Mouse (Mus musculus): ENCODE results near the gene Sema4b. TPM values are rescaled to one million over a fixed set of nuclear protein-coding genes. Genes with fewer than 3 reads are reported as not detected.

Gene Sema4b
- polyA plus RNA-seq, 1 experiment, result 18.5 TPM

- no peak for TF ChIP-seq GATA1 (IDR thresholded peaks at IDR 0.05; ENCODE audit: low read length)
Measured at GRCm38 (mm10) chr7:80255981-80256380, 69.3 kb downstream of the Sema4b start.

GRCm38 (mm10) chr7:80257706-80258105, 71.1 kb downstream of the Sema4b start:
- TF ChIP-seq GATA1 (IDR thresholded peaks at IDR 0.05; ENCODE audit: low read length), result no peak

DNA sequence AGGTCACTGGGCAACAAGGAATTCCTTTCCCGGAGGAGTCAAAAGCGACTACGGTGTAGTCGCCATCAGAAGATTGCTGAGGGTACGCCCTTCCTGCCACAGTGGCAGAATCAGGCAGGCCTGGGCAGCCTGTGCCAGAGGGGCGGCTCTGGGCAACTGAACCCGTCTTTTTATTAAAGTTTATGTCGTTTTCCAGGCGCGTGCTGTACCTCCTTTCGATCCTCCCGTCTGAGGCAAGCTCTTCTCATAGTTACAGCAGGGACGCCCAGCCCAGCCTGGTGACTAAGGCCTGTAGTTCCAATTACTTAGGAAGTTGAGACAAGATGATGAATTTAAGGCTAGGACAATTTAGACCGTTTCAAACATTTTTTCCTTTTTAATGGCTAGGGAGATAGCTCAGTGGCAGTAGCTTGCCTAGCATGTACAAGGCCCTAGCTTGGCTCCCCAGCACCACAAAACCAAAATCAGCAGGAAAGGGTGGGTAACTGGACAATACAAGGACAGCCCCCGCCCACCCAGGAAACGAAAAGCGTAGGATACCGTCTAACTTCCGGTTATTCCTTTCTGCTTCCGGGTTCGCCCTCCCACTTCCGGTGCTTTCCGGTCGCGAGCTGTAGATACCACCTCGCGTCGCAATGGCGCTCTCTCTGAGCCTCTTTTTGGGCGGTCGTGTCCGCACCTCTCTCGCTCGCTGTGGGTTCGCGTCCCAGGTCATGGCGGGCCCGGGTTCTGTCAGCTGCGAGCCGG, 74.2 kb downstream of the Sema4b start, which contains the start of gene Ngrn:
Gene Ngrn (plus strand): TSS at position 591 of the 747 bp plus-strand sequence.
- no peak for TF ChIP-seq GATA1 (IDR thresholded peaks at IDR 0.05; ENCODE audit: low read length)

DNA sequence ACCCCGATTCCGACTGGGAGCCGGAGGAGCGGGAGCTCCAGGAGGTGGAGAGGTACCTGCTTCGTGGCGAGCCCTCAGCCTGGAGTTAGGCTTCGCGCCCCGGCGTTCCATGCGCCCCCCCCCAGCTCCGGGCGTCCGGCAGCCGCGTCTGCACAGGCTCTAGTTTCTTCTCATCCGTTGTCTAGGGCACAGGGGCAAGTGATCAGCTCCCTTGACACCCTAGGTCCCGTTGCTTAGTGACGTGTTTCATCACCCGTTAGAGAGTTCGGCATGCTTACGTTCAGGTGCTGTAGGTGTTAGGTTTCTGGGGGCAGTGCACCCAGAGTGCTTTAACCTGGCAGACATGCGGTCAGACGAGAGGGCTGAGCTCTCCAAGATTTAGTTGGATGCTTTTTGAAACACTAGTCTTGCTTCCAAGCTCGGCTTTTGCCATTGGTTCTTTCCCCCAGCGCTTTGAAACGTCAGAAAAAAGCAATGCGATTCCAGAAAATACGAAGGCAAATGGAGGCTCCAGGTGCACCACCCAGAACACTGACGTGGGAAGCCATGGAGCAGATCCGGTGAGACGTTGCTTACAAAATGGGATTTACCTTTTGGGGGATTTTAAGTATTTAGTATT, 74.8 kb downstream of the Sema4b start:
- no peak for TF ChIP-seq GATA1 (IDR thresholded peaks at IDR 0.05; ENCODE audit: low read length)

GRCm38 (mm10) chr7:80264606-80265005, 78.0 kb downstream of the Sema4b start:
- no peak for TF ChIP-seq GATA1 (IDR thresholded peaks at IDR 0.05; ENCODE audit: low read length)

DNA sequence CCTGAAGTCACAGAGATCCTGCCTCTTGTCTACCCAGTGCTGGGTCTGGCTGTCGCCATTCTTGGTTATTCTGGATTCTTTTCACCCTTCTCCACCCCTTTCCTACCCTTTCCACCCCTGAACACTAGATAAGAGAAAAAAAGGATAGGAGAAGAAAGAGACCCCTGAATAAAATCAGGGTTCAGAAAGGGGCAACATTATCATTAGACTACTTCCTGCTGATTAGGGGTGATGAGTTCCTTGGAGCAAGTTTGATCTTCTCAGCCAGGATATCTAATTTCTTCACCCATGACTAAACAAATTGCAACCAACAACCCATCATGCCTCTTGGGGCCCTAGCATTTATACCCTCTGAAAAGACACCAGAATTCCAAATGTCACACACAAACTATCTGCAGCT, 81.1 kb downstream of the Sema4b start:
- TF ChIP-seq GATA1 (IDR thresholded peaks at IDR 0.05; ENCODE audit: low read length), result no peak

- no peak for TF ChIP-seq GATA1 (IDR thresholded peaks at IDR 0.05; ENCODE audit: low read length)
Measured at GRCm38 (mm10) chr7:80268897-80269750, 82.5 kb downstream of the Sema4b start, which contains the start of gene Vps33b. TSS of gene Vps33b (plus strand) at chr7:80269649.

DNA sequence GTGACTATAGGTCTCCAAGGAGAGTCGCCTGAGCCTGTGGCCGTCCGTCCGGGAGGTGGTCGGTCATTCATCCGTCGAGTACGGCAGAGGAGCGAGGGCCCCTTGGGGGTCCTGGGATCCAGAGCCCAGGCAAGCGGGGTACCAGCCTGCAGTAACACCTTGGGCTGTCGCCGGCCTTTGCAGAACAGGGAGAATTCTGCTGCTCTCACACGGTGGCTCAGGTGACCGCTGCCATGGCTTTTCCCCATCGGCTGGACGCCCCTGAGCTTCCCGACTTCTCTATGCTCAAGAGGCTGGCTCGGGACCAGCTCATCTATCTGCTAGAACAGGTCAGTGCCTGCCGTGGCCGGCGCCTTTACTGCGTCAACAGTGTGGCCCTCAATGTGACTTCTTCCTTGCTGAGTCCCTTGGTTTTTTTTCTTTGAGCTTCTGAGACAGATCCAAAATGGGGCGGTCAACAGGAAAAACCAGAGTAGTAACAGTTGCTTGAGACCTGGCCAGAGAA, 83.2 kb downstream of the Sema4b start:
- no peak for TF ChIP-seq GATA1 (IDR thresholded peaks at IDR 0.05; ENCODE audit: low read length)

- no peak for TF ChIP-seq GATA1 (IDR thresholded peaks at IDR 0.05; ENCODE audit: low read length)
Measured at GRCm38 (mm10) chr7:80273456-80273855, 86.8 kb downstream of the Sema4b start.

Other genes starting within 250 kb of the Sema4b start
- gene Zfp710, start 162.0 kb upstream of the Sema4b start, polyA plus RNA-seq (2012), result 38.7 and 39.3 TPM in 2 replicates
- 14.1 and 15.4 TPM in 2 replicates for gene Idh2, start 71.4 kb upstream of the Sema4b start, polyA plus RNA-seq (2012)
- gene Cib1, start 46.0 kb downstream of the Sema4b start, polyA plus RNA-seq (2012), result 62.3 and 76.0 TPM in 2 replicates
- 5.3 and 6.0 TPM in 2 replicates for gene Gdpgp1, start 46.0 kb downstream of the Sema4b start, polyA plus RNA-seq (2012)
- 0.43 and 0.80 TPM in 2 replicates for gene Ttll13, start 59.5 kb downstream of the Sema4b start, polyA plus RNA-seq (2012)
- gene Ngrn, start 74.4 kb downstream of the Sema4b start, polyA plus RNA-seq (2012), result 44.2 and 71.4 TPM in 2 replicates
- 7.1 and 7.2 TPM in 2 replicates for gene Vps33b, start 82.8 kb downstream of the Sema4b start, polyA plus RNA-seq (2012)
- gene Prc1, start 107.6 kb downstream of the Sema4b start, polyA plus RNA-seq (2012), result 18.3 and 22.7 TPM in 2 replicates
- 22.2 and 24.7 TPM in 2 replicates for gene Rccd1, start 137.6 kb downstream of the Sema4b start, polyA plus RNA-seq (2012)
- gene Unc45a, start 154.2 kb downstream of the Sema4b start, polyA plus RNA-seq (2012), result 51.5 and 61.6 TPM in 2 replicates
- 84.0 and 146 TPM in 2 replicates for gene Hddc3, start 156.3 kb downstream of the Sema4b start, polyA plus RNA-seq (2012)
- gene Man2a2, start 184.5 kb downstream of the Sema4b start, polyA plus RNA-seq (2012), result 23.0 and 31.2 TPM in 2 replicates
- gene Fes, start 201.1 kb downstream of the Sema4b start, polyA plus RNA-seq (2012), result 0.70 and 0.98 TPM in 2 replicates
- 123 TPM in 2 replicates for gene Furin, start 218.6 kb downstream of the Sema4b start, polyA plus RNA-seq (2012)

Data from G1E-ER4 (cell line).